Mouse (Mus musculus) layer of hippocampus, adult 9-10 months (tissue): ENCODE measurements around the gene 4933407L21Rik.
"Not testable (repeated sequence)": the region's sequence is repeated elsewhere in the genome, so short reads cannot be mapped to it uniquely, and the experiment has no call there.

Experiments
- DNase-seq: peaks from one replicate; pipeline ENCODE4 v3.0.0; 2022; ENCODE audit warnings: low spot score

Gene 4933407L21Rik

GRCm38 (mm10) chr1:85959889-85960276, 31.6 kb downstream of the 4933407L21Rik start:
- DNase-seq = no peak

GRCm38 (mm10) chr1:85960873-85961272, 32.6 kb downstream of the 4933407L21Rik start, which contains the start of gene Gpr55:
TSS of gene Gpr55 (minus strand) at chr1:85961007.
- DNase-seq = no peak

GRCm38 (mm10) chr1:85962081-85962480, 33.8 kb downstream of the 4933407L21Rik start:
- no peak for DNase-seq

GRCm38 (mm10) chr1:85965856-85966255, 37.6 kb downstream of the 4933407L21Rik start:
- no peak for DNase-seq

- DNase-seq = no peak
Observed at GRCm38 (mm10) chr1:85969081-85969480, 40.8 kb downstream of the 4933407L21Rik start.

GRCm38 (mm10) chr1:85969519-85969918, 41.2 kb downstream of the 4933407L21Rik start:
- DNase-seq = no peak

GRCm38 (mm10) chr1:85971070-85971469, 42.8 kb downstream of the 4933407L21Rik start:
- no peak for DNase-seq

GRCm38 (mm10) chr1:85972341-85972740, 44.1 kb downstream of the 4933407L21Rik start:
- no peak for DNase-seq

- DNase-seq = no peak
Observed at GRCm38 (mm10) chr1:85973468-85973877, 45.2 kb downstream of the 4933407L21Rik start.

GRCm38 (mm10) chr1:85977709-85978108, 49.4 kb downstream of the 4933407L21Rik start:
- no peak for DNase-seq

GRCm38 (mm10) chr1:85981738-85982357, 53.6 kb downstream of the 4933407L21Rik start:
- DNase-seq = no peak

- no peak for DNase-seq
Observed at GRCm38 (mm10) chr1:85985784-85986183, 57.5 kb downstream of the 4933407L21Rik start.

GRCm38 (mm10) chr1:85988351-85988750, 60.1 kb downstream of the 4933407L21Rik start:
- no peak for DNase-seq

GRCm38 (mm10) chr1:85988882-85989281, 60.6 kb downstream of the 4933407L21Rik start:
- not testable (repeated sequence) for DNase-seq
